Mouse (Mus musculus): ENCODE results near the gene 1600014C23Rik. TPM values are rescaled to one million over a fixed set of nuclear protein-coding genes. Genes with fewer than 3 reads are reported as not detected.

The 1600014C23Rik gene
- polyA plus RNA-seq (2011; ENCODE audit: insufficient read depth, insufficient read length, low replicate concordance, missing spikeins): not detected in 2 replicates

DNA sequence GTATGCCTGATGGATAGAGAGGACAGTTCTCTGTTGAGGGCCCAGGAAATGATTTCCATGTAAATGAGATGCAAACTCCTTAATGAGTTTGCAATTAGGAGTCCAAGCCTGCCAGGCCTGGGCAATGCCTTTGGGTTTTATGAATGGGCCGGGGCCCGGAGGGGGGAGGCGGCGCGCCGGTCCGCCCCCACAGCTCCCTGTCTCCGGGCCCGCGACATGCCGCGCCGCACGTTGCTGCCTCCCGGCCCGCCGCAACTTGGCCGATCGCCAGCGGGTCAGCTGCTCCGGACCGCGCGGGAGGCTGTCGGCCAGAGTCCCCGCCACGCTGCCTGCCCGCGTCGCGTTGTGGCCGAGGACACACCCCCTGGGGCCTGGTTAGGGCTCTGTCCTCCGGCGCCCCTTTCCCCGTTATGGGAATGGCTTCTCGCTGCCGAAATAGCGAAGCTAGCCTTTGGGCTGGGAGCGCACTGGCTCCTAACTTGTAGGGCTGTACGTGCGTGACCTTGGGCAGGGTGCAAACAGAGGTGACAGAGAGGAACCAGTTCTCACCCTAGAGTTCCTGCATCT, at the start of gene 1600014C23Rik:
1600014C23Rik (minus strand) TSS at position 110 of the 567 bp plus-strand sequence.
- 2% methylated on average over 41 of the region's 41 CpGs for WGBS
- Histone ChIP-seq H3K4me1 (ENCODE audit: control insufficient read depth, insufficient read depth, low read length) (no peaks in the 10 kb centered on the region), H3K27ac (ENCODE audit: control insufficient read depth, insufficient read depth, low read depth, low read length, poor library complexity) (no peak within 1 kb of the TSS), H3K4me3 (replicated peaks; ENCODE audit: control insufficient read depth, low read depth, low read length) (no peak within 1 kb of the TSS)
- no peak for TF ChIP-seq CTCF (IDR thresholded peaks at IDR 0.05; ENCODE audit: control insufficient read depth, insufficient read depth, low read length)
- no peak for TF ChIP-seq POLR2A (IDR thresholded peaks at IDR 0.05; ENCODE audit: borderline replicate concordance, control insufficient read depth, low read depth, low read length)

DNA sequence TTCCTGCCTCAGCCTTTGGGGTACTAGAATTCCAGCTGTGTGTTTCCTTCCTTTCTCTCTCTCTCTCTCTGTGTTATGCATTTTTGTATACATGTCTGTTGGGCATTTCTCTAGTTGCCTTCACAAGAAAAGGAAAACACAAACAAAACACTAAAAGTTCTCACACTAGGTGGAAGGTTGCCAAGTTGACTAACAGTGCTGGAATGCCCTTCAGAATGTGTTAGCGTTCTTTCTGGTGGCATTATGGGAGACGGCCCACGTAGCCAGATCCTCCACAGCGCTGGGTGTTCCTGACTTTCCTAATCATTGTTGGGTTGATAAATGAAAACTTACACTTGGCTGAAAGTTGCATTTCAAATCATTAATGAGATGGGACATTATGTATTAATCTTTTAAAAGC, 44.8 kb upstream of the 1600014C23Rik start:
- Histone ChIP-seq H3K4me1 (ENCODE audit: control insufficient read depth, insufficient read depth, low read length) (no peaks in the 10 kb centered on the region), H3K4me3 (replicated peaks; ENCODE audit: control insufficient read depth, low read depth, low read length) (no peak overlapping the region), H3K27ac (ENCODE audit: control insufficient read depth, insufficient read depth, low read depth, low read length, poor library complexity) (no peak overlapping the region)
- WGBS: 86% methylated on average over 4 of the region's 4 CpGs
- no peak for TF ChIP-seq POLR2A (IDR thresholded peaks at IDR 0.05; ENCODE audit: borderline replicate concordance, control insufficient read depth, low read depth, low read length)
- TF ChIP-seq CTCF (IDR thresholded peaks at IDR 0.05; ENCODE audit: control insufficient read depth, insufficient read depth, low read length): no peak

DNA sequence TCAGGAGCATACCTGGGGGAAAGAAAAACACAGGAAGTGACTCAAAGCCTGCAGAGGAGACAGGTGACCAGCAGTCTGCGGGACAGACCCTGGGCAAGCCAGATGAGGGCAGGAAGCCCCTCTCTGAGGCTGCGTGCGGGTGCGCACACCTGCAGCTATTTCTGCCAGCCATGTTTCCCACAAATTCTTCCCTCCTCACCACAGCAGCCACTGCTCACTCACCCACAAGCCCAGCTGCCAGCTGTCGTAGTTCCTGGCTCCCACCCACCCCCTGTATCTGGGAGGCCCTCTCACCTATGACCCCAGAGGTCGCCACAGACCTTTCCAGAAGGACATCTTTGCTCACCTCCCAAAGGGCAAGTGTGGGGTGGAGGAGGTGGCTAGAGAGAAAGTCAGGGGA, 43.8 kb upstream of the 1600014C23Rik start:
- 35% methylated on average over 6 of the region's 6 CpGs for whole genome bisulfite sequencing
- Histone ChIP-seq H3K27ac (ENCODE audit: control insufficient read depth, insufficient read depth, low read depth, low read length, poor library complexity) (no peak overlapping the region), H3K4me3 (replicated peaks; ENCODE audit: control insufficient read depth, low read depth, low read length) (no peak overlapping the region), H3K4me1 (ENCODE audit: control insufficient read depth, insufficient read depth, low read length) (no peaks in the 10 kb centered on the region)
- TF ChIP-seq POLR2A (IDR thresholded peaks at IDR 0.05; ENCODE audit: borderline replicate concordance, control insufficient read depth, low read depth, low read length): no peak
- TF ChIP-seq CTCF (IDR thresholded peaks at IDR 0.05; ENCODE audit: control insufficient read depth, insufficient read depth, low read length): no peak

DNA sequence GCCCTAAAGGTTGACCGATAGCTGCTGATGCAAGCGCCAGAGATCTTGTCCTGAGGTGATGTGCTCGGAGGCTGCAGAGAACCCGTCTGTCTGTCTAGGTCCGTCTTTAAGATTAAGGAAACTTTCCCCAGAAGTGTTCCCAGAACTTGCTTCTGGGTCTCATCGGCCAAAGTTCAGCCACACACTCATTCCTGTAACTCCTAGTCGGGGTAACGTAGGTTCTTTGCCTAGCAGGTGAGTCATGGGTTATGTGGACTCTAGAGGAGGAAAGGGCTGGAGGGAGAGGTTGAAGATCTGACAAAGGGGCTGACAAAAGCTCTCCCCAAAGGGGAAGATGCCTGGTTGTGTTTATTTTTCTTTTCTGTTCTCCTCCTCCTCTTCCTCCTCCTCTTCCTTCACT, 42.5 kb upstream of the 1600014C23Rik start:
- H3K27ac ChIP-seq (ENCODE audit: control insufficient read depth, insufficient read depth, low read depth, low read length, poor library complexity): no peak overlapping the region
- TF ChIP-seq CTCF (IDR thresholded peaks at IDR 0.05; ENCODE audit: control insufficient read depth, insufficient read depth, low read length): no peak
- TF ChIP-seq POLR2A (IDR thresholded peaks at IDR 0.05; ENCODE audit: borderline replicate concordance, control insufficient read depth, low read depth, low read length): no peak
- H3K4me3 ChIP-seq (replicated peaks; ENCODE audit: control insufficient read depth, low read depth, low read length): no peak overlapping the region
- WGBS: 87% methylated on average over 8 of the region's 8 CpGs
- no peaks in the 10 kb centered on the region for H3K4me1 ChIP-seq (ENCODE audit: control insufficient read depth, insufficient read depth, low read length)

DNA sequence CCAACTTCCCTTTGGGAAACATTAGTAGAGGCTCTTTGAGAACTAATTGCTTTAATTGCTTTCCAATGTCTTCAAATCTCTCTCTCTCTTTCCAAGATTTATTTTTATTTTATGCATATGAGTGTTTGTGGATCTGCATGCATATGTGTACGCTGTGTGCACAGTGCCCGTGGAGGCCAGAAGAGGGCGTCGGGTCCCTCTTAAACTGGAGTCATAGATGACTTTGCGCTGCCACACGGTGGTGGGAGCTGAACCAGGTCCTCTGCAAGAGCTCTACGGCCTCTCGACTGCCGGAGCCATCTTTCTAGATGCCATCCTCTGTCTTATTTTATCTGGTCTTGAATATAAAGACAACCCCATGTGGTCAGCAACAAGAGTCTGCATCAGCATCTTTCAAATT, 41.8 kb upstream of the 1600014C23Rik start:
- Histone ChIP-seq H3K4me3 (replicated peaks; ENCODE audit: control insufficient read depth, low read depth, low read length) (no peak overlapping the region), H3K4me1 (ENCODE audit: control insufficient read depth, insufficient read depth, low read length) (no peaks in the 10 kb centered on the region), H3K27ac (ENCODE audit: control insufficient read depth, insufficient read depth, low read depth, low read length, poor library complexity) (no peak overlapping the region)
- TF ChIP-seq POLR2A (IDR thresholded peaks at IDR 0.05; ENCODE audit: borderline replicate concordance, control insufficient read depth, low read depth, low read length): no peak
- TF ChIP-seq CTCF (IDR thresholded peaks at IDR 0.05; ENCODE audit: control insufficient read depth, insufficient read depth, low read length): peak; percentile 18; the same call in 1 of the 2 replicates
- 84% methylated on average over 9 of the region's 9 CpGs for WGBS

DNA sequence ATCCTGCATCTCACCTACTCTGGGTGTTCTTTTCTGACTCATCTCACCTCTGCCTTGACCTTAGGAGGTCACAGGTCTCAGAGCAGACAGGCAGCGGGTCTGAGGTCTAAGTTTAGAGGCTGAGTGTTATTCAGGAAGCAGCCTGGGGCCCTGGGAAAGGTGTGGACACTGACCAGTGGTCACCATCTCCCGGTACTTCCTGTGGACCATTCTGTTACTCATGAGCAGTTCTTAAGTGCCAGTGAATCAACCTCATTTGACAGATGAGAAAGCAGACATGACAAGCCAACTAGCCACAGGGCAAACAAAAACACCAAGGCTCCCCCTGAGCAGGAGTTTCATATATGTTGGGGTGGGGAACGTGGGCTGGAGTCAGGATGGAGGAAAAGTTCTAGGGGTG, 38.9 kb upstream of the 1600014C23Rik start:
- no peak for TF ChIP-seq CTCF (IDR thresholded peaks at IDR 0.05; ENCODE audit: control insufficient read depth, insufficient read depth, low read length)
- no peak for TF ChIP-seq POLR2A (IDR thresholded peaks at IDR 0.05; ENCODE audit: borderline replicate concordance, control insufficient read depth, low read depth, low read length)
- Histone ChIP-seq H3K27ac (ENCODE audit: control insufficient read depth, insufficient read depth, low read depth, low read length, poor library complexity) (no peak overlapping the region), H3K4me1 (ENCODE audit: control insufficient read depth, insufficient read depth, low read length) (no peaks in the 10 kb centered on the region), H3K4me3 (replicated peaks; ENCODE audit: control insufficient read depth, low read depth, low read length) (no peak overlapping the region)
- 72% methylated on average over 3 of the region's 3 CpGs for WGBS

DNA sequence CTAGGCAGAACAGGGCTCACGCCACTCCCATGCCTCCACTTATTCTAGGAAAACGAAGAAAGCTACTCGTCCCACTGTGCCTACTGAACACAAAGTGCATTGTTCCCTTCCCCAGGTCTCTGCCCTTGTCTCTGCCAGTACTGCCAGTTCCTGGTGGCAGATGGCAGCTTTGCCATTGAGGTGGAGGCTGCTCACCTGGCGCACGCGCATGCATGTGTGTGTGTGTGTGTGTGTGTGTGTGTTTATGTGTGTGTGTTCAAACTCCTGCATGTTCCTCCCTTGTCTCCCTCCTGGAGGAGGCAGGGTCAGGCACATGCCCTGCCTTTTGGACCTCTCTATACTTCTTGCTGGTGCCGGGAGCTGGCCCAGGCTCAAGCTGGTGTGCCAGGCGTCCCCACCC, 38.5 kb upstream of the 1600014C23Rik start:
- Histone ChIP-seq H3K4me1 (ENCODE audit: control insufficient read depth, insufficient read depth, low read length) (no peaks in the 10 kb centered on the region; the same call in 1 of the 2 replicates), H3K27ac (ENCODE audit: control insufficient read depth, insufficient read depth, low read depth, low read length, poor library complexity) (no peak overlapping the region), H3K4me3 (replicated peaks; ENCODE audit: control insufficient read depth, low read depth, low read length) (no peak overlapping the region)
- 88% methylated on average over 8 of the region's 8 CpGs for WGBS
- no peak for TF ChIP-seq CTCF (IDR thresholded peaks at IDR 0.05; ENCODE audit: control insufficient read depth, insufficient read depth, low read length)
- no peak for TF ChIP-seq POLR2A (IDR thresholded peaks at IDR 0.05; ENCODE audit: borderline replicate concordance, control insufficient read depth, low read depth, low read length)

DNA sequence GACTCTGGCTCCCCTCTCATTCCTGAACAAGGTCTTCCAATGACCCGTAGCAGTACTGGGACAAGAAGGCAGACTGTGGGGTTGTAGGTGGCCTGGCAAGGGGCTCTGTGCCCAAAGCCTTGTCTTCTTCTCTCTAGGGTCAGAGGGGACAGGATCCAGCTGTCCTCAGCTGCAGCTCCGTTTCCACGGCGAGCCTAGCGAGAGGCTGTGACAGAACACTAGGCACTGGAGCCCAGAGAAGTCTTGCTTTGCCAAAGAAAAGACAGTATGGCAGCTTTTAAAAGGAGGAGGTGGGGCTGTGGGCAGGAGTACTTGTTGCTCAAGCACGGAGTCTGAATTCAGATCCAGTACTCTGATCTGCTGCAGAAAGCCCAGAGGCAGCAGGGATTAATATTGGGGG, 36.8 kb upstream of the 1600014C23Rik start:
- no peaks in the 10 kb centered on the region; the same call in 1 of the 2 replicates for H3K4me1 ChIP-seq (ENCODE audit: control insufficient read depth, insufficient read depth, low read length)
- H3K4me3 ChIP-seq (replicated peaks; ENCODE audit: control insufficient read depth, low read depth, low read length): no peak overlapping the region
- 59% methylated on average over 6 of the region's 6 CpGs for WGBS
- no peak overlapping the region for H3K27ac ChIP-seq (ENCODE audit: control insufficient read depth, insufficient read depth, low read depth, low read length, poor library complexity)
- TF ChIP-seq POLR2A (IDR thresholded peaks at IDR 0.05; ENCODE audit: borderline replicate concordance, control insufficient read depth, low read depth, low read length) (no peak), CTCF (IDR thresholded peaks at IDR 0.05; ENCODE audit: control insufficient read depth, insufficient read depth, low read length) (no peak)

DNA sequence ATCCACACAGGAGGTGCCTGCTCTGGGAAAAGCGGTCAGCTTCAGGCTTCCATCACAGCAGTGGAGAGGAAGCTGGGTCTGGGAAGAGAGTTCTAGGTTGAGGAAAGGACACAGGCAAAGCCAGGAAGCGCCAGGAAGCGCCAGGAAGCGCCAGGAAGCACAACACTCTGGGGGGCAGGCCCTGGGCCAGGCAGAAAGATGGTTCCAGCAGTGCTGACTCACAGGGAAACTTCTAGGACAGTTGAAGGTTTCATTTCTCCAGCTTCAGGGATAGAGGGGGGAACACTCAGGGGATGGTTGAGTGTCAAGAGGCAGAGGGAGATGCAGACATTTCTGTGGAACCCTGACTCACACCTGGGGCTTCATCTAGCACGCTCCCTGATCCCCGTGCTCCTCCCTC, 36.2 kb upstream of the 1600014C23Rik start:
- WGBS: 60% methylated on average over 6 of the region's 6 CpGs
- TF ChIP-seq CTCF (IDR thresholded peaks at IDR 0.05; ENCODE audit: control insufficient read depth, insufficient read depth, low read length) (no peak), POLR2A (IDR thresholded peaks at IDR 0.05; ENCODE audit: borderline replicate concordance, control insufficient read depth, low read depth, low read length) (no peak)
- Histone ChIP-seq H3K4me3 (replicated peaks; ENCODE audit: control insufficient read depth, low read depth, low read length) (no peak overlapping the region), H3K27ac (ENCODE audit: control insufficient read depth, insufficient read depth, low read depth, low read length, poor library complexity) (no peak overlapping the region), H3K4me1 (ENCODE audit: control insufficient read depth, insufficient read depth, low read length) (no peaks in the 10 kb centered on the region; the same call in 1 of the 2 replicates)

Data from bone marrow, adult 2 months (tissue).